Mouse (Mus musculus): ENCODE measurements around the gene AI481877.

DNA sequence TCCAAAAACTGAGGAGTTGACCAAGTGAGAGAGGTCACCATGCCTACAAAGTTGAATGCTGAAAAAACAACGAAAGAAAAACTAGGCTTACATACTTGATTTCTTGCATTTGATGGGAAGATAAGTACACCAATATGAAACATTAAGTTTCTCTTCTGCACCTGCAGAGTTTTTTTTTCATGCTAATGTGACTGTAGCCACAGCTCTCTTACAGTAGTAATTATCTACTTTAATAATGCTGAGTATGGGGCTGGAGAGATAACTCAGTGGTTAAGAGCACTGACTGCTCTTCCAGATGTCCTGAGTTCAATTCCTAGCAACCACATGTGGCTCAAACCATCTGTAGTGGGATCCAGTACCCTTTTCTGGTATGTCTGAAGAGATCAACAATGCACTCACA lies 13.7 kb downstream of the AI481877 start:
- TF ChIP-seq CTCF (conservative IDR thresholded peaks at IDR 0.05; ENCODE audit: insufficient read depth, insufficient read length, low read depth, low read length), result no peak
- no peak for TF ChIP-seq POLR2A (IDR thresholded peaks at IDR 0.05; ENCODE audit: low read depth, low read length)
